Mouse (Mus musculus) lung, adult 2 months (tissue): ENCODE data around the gene Cyp2d40.

Experiments
- CTCF ChIP-seq: fragments of 200-500 bp; IDR thresholded peaks from 2 replicates; pipeline ENCODE4 v1.5.1; 2011; ENCODE audit warnings: mild to moderate bottlenecking, low read length, control low read depth; ENCODE audit not compliant: insufficient read depth
- POLR2A ChIP-seq: fragments of 200-500 bp; IDR thresholded peaks from 2 replicates; pipeline ENCODE4 v1.6.1; 2011; ENCODE audit warnings: low read depth, mild to moderate bottlenecking, control low read depth, low read length, borderline replicate concordance; ENCODE audit errors: extremely low read depth

- no peak for TF ChIP-seq POLR2A
- no peak for TF ChIP-seq CTCF
These were observed 43.2 kb upstream of the Cyp2d40 start for GRCm38 (mm10) chr15:82806969-82807763.
